Mouse (Mus musculus) c-Kit-positive CD71-negative TER-119-negative erythroid progenitor cells, embryonic 14.5 days (primary cell): ENCODE measurements around the gene Vmn1r3.
"Not testable (repeated sequence)": the region's sequence is repeated elsewhere in the genome, so short reads cannot be mapped to it uniquely, and the experiment has no call there.

ENCODE experiments used
- DNase-seq: peaks from one replicate; pipeline ENCODE4 v3.0.0-alpha.2; 2013; ENCODE audit warnings: low read depth

Vmn1r3 gene

DNA sequence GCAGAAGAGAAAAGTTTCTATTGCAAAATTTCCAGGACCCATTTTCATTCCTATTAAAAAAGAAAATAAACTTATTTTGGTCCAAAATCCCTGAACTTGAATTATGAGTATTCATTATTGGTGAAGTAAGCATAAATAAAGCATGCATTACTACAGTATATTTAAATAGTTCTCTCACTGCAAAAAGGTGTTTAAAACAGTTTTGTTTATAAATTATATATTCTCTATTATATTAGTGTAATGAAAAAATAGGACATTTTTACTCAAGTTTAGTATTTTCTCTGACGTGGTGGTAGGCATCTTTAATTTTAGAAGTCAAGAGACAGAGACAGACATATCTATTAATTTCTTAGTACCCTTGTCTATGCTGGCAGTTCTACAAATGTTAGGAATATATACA, at the start of gene Vmn1r3:
TSS of gene Vmn1r3 (minus strand) at position 101 of the 400 bp plus-strand sequence.
- not testable (repeated sequence) for DNase-seq

GRCm38 (mm10) chr4:3232053-3232452, 46.9 kb upstream of the Vmn1r3 start:
- DNase-seq: no peak

GRCm38 (mm10) chr4:3230908-3231684, 45.9 kb upstream of the Vmn1r3 start:
- DNase-seq: no peak

DNA sequence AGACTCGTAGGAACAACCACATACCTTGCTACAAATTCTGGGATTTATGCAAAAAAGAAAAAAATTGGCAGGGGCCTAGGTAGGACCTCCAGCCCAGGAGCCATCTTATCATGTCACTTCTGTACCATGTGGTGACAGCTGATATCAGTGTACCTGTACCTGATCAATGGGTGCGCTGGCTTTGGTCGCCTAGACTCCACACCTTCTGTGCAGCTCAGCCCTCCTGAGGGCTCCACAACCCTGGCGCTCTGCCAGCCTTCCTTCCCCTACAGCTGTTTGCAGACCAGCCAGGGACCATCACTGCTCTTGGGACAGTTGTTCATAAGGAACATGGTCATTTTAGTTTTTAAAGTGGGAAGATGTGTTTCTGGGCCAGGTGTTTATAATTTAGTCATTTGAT, 44.4 kb upstream of the Vmn1r3 start:
- no peak for DNase-seq

DNA sequence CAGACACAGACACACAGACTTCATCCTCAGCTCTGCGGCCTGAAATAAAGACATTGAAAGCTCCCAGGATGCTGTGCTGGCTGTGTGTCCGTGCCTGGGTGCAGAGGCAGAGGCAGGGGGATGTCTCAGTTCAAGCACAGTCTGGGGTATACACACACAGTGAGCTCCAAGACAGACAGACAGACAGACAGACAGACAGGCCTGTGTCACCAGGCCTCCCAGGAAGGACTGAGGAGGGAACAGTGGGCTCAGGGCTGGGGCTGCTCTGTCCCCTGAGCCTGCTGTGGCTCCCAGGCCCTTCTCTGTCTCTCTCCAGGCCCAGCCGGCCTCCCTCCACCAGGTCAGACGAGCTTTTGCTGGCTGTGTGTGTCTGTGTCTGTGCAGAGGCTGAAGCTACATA, 43.3 kb upstream of the Vmn1r3 start:
- DNase-seq: no peak

DNA sequence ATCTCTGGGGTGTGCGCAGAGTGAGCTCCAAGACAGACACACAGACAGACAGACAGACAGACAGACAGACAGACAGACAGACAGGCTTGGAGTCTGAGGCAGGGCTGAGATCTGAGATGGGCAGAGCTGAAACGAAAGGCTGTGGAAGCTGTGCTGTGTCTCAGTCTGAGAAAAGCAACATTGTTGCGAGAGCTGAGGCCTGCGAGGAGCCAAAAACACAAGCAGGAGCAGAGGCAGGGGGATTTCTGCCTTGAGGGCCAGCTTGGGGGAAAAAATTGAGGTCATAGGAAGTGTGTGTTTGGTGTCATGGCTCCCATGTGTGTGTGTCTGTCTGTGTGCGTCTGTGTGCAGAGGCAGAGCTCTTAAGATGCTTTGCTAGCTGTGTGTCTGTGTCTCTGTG, 42.6 kb upstream of the Vmn1r3 start:
- no peak for DNase-seq

GRCm38 (mm10) chr4:3226488-3226887, 41.3 kb upstream of the Vmn1r3 start:
- DNase-seq: no peak

DNA sequence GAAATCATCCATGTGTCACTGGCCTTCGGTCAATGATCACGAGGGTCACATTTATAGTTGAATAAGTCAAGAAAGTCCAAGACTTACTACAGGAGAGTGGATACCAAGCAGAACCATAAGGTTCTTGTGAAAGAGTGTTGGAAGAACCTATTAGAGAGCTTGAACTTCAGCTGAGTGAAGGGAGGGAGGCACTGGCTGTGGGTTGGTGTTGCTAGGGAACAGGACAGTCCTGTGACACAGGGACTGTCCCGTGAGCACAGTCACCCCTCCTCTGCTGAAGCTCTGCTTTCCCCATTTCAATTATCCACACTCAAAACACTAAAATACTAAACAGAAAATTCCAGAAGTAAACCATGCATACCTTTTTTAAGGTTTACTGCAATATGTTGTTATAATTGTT, 40.3 kb upstream of the Vmn1r3 start:
- not testable (repeated sequence) for DNase-seq

GRCm38 (mm10) chr4:3224848-3225247, 39.7 kb upstream of the Vmn1r3 start:
- DNase-seq: not testable (repeated sequence)

DNA sequence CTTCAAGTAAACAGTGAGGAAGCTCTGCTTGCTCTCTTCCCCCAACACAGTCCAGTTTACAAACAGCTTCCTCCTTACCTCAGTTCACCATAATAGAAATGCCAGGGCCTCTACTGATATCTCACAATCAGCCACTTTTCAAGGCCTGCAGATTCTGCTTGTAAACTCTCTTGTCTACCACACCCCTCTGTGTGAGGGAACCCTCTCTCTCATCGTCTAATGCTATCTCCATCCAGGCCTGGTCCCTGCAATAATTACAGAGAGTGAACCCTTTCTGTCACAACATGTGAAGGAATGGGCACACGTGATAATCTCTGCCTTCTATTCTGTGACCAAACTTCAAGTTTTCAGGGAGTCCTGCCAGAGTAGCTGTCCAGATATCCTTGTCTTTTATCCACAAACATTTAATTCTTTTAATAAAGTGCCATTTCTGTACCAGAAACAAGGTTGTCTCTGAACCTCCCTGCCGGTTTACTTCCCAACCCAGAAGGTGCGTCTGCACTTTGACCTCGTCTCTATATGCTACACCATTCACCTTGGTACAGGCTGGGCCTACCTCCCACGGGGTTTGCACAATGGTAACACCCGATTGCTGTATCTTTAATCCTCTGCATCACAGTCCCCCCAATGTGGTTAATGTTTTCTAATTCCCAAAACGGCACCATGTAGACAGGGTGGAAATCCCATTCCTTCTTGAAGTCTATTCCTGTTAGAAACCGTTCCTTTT, 38.5 kb upstream of the Vmn1r3 start:
- DNase-seq: not testable (repeated sequence)

DNA sequence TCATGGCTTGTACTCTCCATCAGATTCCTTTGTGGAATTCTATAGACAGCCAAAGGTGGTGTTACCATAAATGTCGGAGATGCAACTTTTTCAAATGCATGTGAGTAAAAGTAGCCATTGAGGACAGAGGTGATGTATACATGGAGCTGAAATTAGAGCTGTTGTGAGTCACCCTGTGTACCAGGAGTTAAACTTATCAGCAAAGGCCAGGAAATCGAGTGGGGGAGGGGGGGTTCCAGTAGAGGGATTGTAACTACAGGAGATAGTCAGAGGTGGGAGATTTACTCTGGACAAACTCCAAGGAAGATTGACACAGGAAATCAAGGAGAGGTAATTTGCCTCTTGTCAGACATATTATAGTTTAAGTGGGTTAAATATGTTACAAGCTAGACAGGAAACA, 31.2 kb upstream of the Vmn1r3 start:
- DNase-seq: not testable (repeated sequence)

DNA sequence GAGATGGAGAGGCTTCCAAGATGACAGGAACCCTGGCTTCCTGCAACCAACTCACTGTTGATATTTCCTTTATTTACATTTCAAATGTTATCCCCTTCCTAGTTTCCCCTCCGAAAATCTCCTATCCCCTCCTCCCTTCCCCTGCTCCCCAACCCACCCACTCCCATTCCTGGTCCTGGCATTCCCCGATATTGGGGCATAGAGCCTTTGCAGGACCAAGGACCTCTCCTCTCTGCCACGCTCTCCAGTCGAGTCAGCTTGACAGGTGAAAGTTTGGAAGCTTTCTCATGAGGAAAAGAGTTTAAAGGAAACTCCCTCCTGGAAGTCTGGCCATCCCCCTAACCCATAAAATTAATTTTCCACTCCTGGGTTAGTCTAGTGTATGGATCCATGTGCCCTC, 28.2 kb upstream of the Vmn1r3 start:
- not testable (repeated sequence) for DNase-seq

GRCm38 (mm10) chr4:3209643-3210217, 24.6 kb upstream of the Vmn1r3 start:
- not testable (repeated sequence) for DNase-seq

DNA sequence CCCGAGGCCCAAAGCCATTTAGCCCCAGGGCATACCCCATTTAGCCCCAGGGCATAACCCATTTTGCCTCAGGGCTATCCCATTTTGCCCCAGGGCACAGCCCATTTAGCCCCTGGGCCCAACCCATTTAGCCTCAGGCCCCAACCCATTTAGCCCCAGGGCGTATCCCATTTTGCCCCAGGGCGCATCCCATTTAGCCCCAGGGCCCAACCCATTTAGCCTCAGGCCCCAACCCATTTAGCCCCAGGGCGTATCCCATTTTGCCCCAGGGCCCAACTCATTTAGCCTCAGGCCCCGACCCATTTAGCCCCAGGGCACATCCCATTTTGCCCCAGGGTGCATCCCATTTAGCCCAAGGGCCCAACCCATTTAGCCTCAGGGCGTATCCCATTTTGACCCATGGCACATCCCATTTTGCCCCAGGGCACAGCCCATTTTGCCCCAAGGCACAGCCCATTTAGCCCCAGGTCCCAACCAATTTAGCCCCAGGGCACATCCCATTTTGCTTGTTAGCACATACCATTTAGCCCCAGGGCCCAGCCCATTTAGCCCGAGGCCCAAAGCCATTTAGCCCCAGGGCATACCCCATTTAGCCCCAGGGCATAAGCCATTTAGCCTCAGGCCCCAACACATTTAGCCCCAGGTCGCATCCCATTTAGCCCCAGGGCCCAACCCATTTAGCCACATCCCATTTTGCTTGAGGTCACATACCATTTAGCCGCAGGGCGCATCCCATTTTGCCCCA, 8.2 kb downstream of the Vmn1r3 start:
- DNase-seq: not testable (repeated sequence)

GRCm38 (mm10) chr4:3176195-3176594, 9.0 kb downstream of the Vmn1r3 start:
- DNase-seq: not testable (repeated sequence)

DNA sequence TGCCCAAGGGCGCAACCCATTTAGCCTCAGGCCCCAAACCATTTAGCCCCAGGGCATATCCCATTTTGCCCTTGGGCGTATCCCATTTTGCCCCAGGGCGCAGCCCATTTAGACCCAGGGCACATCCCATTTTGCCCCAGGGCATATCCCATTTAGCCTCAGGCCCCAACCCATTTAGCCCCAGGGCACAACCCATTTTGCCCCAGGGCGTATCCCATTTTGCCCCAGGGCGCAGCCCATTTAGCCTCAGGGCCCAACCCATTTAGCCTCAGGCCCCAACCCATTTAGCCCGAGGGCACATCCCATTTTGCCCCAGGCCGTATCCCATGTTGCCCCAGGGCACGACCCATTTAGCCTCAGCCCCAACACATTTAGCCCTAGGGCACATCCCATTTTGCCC, 9.4 kb downstream of the Vmn1r3 start:
- DNase-seq: not testable (repeated sequence)

DNA sequence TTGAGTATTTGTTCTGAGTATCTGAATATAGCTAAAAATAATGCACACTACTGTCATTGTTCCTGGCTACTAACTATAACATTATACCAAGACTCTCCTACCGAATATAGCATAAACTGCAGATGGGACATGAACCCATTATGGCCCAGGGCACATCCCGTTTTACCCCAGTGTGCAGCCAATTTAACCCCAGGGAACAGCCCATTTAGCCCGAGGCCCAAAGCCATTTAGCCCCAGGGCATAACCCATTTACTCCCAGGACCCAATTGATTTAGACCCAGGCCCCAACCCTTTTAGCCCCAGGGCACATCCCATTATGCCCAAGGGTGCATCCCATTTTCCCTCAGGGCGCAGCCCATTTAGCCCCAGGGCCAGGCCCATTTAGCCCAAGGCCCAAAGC, 10.6 kb downstream of the Vmn1r3 start:
- not testable (repeated sequence) for DNase-seq

GRCm38 (mm10) chr4:3167020-3167419, 18.1 kb downstream of the Vmn1r3 start, which contains the start of gene Vmn1r2:
TSS of gene Vmn1r2 (plus strand) at chr4:3167320.
- DNase-seq: not testable (repeated sequence)

- DNase-seq: no peak
These were observed 20.1 kb downstream of the Vmn1r3 start for GRCm38 (mm10) chr4:3165046-3165445.

GRCm38 (mm10) chr4:3164429-3164828, 20.7 kb downstream of the Vmn1r3 start:
- DNase-seq: not testable (repeated sequence)

- not testable (repeated sequence) for DNase-seq
These were observed 31.8 kb downstream of the Vmn1r3 start for GRCm38 (mm10) chr4:3153320-3153719.

GRCm38 (mm10) chr4:3147926-3148325, 37.2 kb downstream of the Vmn1r3 start:
- DNase-seq: not testable (repeated sequence)
